Mouse (Mus musculus) A20 (cell line): Measurements from ENCODE around the gene Gm42372.

ENCODE experiments used
- DNase-seq: peaks from one replicate; pipeline ENCODE4 v3.0.0-alpha.2; 2011; ENCODE audit warnings: low read depth, low spot score

Gm42372 gene

DNA sequence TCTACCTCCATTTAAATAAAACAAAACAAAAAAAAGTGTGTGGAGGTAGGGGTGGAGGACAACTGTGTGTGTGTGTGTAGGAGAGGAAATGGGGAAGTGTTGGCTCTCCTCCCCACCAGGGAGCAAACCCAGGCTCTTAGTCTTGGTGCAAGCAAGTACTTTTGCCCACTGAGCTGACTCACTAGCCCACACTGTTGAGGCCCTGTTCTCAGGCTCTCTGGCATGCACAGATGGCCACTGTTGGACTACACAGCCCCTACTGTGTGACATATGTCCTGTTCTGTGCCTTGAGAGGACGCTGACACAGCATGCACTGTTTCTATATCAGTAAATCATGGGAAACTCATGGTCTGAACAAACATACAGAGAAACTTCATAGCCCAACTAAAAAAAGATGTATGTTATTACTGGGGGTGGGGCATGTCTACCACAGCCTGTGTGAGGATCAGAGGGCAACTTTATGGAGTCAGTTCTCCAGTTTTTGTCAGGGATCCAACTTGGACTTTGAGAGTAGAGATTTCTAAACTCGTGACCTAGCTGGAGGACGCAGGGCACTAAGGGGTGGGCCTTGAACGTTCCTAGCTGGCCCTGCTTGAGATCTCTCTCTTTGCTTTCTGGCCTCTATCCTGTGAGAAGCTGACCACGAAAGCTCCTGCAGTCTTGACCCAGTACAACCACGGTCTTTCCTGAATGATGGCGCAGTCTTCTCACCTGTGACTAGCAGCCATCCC, 20.5 kb downstream of the Gm42372 start:
- no peak for DNase-seq

DNA sequence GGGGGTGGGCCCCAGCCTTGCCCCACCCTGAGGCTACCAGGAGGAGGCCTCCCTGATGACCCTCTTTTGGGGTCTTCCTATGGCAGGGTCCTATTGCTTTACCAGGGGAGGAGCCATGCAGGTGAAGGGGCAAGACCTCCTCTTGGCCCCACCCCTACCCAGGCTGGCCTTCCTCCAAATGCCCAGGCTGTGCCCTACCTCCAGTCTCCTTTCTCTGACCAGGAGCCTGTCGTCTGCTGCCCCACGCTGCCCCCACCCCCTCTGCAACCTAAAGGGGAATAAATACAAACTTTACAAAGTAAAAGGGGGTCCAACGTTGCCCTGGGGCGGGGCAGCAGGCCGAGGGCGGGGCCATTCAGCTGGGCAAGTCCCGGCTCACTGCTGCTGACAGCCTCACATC, 21.8 kb downstream of the Gm42372 start:
- DNase-seq, result no peak

DNA sequence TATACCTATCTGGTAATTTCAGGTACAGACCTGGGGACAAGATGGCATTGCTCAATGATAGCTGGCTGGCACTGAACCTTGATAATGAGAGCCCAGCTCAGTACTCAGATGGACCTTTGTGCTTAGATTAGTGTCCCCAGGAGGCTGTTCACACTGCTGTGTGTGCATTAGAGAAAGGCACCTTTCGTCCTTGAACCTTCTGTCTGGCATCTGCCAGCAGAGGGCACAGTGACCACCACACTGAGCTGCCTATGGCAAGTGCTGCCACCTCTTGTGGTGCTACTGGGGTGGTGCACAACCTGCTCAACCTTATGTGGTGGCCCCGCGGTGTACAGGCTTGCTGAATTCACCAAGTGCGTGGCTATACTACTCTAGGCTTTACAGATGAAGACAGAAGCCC, 24.4 kb downstream of the Gm42372 start:
- peak; percentile 56 for DNase-seq

DNA sequence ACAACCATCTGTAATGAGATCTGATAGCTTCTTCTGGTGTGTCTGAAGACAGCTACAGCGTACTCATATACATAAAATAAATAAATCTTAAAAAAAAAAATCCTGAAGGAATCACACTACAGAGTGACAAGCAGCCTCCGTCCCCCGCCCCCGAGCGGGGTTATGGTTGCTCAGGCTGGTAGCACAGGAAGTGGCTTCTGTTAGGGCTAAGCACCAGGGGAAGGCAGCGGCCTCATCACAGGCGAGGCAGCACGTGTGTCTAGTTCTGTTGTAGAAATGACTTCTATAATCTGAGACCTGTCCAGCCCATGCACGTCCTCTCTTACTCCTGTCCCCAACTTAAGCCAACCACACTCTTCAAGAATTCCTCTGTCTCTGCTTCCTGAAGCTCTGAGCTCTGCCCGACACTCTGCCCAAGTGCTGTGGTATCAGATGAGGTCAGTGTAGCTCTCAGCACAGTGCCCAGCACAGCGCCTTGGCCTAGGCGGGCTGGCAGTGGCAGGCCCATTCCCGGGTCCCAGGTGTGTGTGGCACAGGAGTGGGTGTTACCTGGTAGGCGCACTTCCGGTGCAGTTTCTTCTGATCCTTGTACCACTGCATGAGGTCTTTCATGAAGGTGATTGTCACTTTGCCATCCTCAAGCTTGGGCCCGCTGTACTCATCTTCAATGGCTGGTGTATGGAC, 26.6 kb downstream of the Gm42372 start:
- no peak for DNase-seq

DNA sequence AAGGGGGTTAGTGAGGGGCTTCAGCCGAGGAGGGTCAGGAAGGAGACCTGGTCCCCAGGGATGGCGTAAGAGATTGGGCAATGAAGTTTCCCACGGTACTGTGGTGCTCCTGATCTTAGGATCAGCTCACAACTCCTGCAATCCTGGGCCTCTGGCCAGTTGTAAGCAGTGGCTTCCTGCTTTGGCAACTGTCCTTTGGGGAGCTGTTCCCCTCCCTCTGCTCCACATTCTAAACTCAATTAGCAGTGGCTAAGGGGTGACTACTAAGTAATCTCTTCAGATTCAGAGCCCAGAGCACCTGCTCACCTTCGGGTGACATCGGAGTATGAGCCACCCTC, 27.1 kb downstream of the Gm42372 start:
- DNase-seq, result no peak

DNA sequence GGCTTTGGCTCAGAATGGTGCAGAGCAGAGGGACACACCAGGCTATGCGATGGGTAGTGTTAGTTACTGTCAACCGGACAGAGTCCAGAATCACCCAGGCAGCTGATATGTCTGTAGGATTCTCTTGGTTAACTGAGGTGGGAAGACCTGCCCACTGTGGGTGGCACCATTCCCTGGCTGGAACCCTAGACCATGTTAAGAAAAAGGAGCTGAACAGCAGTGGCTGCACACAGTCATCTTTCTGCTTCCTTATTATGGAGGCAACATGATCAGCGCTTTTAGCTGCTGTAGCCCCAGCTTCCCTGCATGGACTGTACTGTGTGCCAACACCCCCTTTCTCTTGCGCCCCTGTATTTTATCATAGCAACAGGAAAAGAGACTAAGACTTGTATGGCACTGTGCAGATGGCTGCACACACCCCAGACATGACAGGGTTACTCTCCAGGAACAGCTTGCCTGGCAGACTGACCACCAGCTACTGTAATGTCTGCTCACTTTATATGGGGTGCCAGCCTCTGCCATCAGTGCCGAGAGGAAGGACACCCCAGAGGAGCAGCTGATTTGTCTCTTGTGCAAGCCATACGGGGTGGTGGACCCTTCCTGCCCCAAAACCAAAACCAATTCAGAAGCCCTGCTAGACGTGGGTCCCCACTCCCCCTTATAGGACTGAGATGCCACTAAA, 29.2 kb downstream of the Gm42372 start:
- DNase-seq, result no peak

DNA sequence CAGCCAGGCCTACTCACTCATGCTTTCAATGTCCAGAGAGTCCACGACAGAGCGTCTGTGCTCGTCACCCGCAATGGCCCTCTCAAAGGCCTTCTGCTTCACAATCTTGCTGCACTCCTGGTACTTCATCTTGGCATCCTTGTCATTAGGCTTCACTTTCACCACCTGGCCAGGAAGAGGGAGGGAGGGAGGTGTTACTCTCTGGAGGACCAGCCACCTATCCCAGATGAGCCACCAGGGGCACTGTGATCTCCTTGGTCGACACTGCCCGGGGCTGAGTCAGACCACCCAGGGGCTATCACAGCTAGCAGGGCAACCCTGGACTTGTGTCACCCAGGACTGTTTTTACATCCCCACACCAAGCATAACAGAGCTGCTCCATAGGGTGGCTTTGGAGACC, 32.5 kb downstream of the Gm42372 start:
- no peak for DNase-seq

DNA sequence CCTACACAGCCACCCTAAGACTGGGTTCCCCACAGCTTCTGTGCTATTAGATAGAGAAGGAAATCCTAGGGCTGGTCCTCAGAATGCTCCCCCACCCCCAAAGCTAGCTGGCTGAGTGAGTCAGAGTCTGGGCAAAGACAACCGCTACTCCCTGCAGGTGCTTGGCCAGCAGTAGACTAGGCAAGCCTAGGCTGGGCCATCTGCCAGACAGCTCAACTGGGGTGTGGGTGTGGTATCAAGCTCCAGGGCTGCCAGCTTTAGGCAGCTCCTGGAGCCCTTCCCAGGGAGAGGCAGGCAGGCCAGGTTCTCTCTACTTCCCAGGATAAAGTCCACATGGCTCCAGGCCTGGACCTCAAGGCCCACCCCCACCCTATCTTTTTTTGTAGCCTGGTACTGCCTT, 34.1 kb downstream of the Gm42372 start:
- DNase-seq, result no peak

DNA sequence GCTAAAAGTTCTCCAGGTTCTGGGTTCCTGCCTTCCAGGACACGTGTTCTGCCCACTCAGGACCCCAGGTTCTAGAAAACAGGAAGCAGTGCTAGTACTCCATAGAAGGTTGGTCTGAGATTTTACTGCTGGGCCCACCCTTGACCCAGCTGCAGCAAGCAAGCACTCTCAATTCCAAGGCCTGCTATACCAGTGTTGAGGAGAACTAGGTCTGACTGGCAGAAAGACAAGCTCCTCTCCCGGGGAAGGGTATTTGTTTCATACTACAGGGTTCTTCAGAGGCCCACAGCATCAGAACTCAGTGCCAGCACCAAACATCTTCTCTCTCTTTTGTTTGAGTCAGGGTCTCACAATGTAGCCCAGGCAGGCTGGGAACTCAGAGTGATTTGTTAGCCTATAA, 35.0 kb downstream of the Gm42372 start:
- DNase-seq, result no peak

DNA sequence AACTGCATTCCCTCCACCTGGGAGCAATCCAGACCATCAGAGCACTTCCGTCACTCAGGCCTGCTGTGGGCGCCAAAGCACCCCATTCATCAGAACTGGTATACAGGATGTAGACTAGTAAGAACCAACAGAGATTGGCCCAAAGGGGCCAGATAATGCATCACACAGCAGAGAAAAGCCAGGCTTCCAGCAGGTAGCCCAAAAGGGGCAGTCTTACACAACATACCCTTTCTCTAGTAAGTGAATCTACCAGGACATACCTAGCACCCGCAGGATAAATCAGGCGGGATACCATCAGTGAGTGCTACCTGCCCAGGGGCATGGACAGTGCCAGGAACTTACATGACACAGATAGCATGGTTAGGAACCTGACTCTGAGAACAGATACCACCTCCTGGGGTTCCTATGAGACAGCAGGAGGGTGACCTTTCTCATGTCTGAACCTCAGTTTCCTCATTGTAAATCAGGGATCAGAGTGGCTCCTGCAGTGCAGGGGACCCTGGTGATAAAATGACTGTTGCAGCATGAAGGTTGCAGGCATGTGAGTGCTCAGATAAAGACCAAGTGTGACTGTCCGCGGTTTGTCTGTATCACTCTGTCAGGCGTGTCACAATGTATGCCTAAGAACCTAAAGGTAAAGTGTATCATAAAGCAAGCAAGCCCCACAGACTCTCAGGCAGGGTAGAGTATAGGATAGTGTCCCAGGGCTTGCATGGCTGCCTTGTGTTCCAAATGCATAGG, 36.7 kb downstream of the Gm42372 start:
- no peak for DNase-seq

DNA sequence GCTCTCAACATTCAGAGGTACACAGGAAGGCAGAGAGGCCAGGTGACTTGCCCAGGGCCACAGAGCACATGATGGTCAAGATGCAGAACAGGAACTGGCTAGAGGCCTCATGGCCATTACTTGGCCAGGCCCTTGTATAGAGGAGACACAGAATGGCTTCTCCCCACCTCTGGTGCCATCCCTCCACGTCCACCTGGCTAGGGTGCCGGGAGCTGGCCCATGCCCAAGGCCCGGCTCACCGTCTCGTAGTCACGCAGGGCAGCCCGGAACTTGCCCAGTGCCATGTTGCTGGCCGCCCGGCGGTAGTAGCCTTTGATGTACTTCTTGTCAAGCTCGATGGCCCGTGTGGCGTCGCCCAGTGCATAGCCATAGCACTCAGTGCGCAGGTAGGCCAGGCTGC, 39.3 kb downstream of the Gm42372 start:
- no peak for DNase-seq

DNA sequence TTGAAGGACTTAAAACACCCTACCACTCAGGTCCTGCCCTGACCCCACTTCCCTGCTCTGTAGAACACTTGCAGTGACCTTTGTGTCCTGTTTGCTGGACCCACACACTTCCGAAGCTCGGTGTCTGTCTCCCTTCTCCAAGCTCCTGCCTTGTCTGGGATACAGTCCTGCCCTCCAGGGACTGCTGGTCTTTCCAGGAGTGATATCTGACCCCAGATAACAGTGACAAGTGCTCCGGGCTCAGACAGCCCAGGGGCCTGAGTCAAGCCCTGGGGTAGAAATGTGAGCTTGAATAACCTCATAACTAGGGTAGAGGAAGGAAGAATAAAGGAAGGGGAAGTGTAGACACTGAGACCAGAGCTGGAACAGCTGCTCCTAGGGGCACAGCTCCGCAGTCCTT, 40.8 kb downstream of the Gm42372 start:
- DNase-seq, result no peak

DNA sequence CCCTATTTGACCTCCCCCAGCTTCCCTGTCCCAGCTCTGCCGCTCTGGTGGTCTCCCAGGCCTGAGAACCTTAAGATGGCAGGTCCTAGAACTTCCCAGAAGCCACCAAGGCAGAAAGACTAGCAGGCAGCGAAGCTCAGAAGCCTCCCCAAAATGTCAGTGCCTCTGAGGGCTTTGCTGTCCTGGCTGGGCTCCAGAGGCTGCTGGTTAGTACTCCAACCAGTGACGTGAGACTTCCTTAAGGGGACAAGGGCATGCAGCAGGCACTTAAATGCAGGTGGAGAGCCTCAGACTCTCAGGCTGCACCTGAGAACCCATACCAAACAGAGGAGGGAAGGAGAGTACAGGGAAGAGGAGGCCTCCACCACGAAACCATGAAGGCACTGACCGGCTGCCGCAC, 41.3 kb downstream of the Gm42372 start:
- peak; percentile 26 for DNase-seq

DNA sequence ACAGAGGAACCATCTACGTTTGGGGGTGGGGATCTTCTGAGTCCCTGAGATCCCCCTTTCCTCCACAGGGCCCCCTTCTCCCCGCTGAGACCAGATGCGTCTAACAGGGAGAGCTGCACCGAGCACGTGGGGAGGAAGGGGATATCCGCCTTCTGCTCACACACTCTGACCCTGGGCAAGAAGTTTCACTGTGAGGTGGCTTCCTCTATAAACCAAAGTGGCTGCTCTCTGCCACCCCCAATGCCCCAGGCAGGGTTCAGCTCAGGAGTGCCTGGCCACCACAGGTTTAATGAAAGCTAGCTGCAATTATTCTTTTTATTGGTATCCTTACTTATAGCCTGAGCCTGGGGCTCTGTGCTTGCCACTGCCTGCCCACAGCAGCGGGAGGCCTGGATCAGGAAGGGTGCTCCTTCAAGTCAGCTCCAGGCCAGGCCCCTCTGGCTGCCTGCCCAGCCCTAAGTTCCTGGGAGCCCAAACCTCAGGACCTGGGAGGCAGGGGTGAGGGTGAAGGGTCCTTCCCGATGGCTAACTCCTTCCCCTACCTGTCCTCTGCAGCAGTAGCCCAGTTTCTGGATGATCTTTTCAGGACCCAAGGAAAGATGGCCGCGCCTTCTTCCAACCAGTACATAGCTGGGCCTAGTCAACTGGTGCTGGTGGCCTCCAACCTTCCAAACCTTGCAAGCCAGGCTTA, 42.1 kb downstream of the Gm42372 start:
- peak; percentile 87 for DNase-seq

DNA sequence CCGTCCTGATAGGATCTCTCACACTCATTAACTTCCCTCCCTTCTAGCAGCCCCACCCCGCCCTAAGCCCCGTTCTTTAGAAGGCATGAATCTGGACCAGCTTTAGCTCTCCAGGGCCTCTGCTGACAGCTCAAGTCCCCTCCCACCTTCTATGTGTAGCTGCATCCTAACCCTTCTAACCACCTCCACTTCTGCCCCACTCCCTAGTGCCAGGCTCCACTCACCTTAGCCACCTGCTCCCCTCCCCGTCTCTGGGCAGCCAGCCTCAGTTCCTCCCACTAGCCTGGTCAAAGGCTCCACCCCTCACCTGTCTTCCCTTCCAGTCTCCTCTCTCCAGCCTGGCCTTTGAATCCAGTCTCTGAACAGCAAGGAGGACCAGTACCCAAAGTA, 42.6 kb downstream of the Gm42372 start:
- peak; percentile 66 for DNase-seq

DNA sequence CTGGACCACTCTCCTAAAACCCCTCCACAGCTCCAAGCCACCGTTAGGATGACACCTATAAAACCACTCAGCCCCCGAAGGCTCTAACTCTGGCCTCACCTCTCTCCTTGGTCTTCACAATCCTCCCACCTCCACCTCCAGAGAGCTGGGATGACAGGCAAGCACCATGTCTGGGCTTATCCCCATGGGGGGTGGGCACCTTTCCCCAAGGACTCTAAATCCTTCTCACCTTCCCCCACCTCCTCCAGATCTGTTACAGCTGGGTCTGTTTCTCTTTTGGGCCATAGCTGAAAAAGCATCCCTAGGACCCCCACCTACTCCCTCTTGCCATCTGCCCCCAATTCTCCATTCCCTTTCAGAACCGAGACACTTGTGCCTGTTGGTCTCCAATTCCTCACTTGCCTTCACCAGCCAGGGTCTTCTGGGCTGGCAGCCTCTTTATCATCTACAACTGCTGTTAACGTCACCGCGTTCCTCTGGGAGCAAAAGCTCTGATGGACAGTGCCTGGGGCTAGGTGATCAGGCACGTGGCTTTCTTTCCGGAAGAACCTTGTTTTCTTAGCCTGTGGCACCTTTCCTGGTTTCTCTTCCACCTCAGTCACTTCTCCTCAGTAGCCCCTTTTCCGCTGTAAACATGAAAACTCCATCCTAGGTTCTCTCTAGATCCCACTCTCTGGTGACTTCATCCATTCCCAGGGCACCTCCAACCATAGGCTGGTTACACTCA, 43.2 kb downstream of the Gm42372 start:
- peak; percentile 32 for DNase-seq

DNA sequence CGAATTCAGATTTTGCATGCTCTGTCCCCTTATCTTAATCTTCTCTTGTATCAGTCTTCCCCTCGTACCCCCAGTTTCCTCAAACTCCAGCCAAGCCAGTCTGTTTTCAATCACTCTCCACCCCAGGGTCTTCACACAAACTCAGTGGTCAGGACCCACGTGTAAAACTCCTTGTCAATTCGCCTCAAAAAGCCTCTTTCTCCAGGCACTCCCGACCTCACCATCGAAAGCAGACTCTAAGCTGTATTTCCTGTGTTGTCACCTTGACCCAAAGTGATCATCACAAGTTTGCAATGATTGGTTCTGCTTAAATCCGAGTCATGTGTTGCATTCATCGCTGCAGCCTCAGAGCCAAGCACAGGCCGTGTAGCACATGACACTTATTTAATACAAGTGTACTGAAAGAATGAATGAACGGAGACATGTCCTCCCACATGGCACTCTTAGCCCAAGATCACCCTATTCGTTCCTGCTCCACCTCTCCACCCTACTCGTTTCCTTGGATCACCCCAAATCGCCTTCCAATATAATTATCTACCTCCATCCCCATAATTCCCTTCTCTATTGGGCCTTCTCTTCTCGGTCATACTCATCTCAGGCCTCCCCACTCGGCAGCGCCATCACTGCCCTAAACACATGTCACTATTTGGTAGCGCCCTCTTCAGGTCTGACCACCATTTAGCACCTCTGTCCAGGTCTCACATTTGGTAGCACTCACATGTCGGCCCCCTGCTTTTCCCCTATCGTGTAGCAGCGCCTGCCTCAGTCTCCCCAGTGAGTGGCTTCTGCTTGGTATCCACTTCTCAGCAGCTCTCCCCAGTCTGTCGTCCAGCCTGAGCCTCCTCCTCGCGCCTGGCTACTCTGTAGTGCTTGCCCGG, 44.1 kb downstream of the Gm42372 start:
- DNase-seq, result peak; percentile 94

DNA sequence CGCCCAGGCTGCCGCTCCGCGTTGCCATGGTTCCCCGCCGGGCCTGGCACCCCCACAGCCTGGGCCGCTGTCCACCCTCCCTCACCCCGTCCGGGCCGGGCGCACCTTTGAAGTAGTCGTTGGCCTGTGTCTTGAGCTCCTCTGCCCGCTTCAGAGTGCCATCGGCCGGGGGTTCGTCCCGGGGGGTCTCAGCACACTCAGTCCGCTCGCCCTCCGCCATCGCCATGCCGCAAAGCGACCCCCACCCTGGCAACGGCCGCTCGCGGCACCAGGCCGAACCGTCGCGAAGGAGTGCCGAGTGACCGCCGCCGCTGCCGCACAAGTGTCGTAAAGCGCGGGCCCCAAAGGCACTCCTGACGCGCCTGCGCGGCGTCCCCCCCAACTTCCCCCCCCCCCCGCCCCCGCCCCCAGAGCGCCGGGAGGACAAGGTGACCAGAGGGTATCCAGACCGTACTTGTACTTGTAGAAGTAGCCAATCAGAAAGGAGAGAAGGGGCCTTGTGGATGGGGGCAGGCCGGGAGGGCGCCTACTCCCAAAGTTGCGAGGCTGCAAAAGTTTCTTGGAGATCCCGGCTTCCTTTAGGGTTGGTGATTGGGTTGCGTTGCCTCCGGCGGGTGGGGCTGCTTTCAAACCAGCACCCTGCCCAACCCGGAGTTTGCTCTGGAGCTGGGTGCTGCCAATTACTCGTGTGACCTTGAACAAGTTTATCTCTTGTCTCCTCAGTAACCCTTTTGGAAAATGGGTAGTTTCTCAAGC, 44.9 kb downstream of the Gm42372 start, which contains the start of gene Ppp5c:
Ppp5c (minus strand) TSS at position 337 of the 756 bp plus-strand sequence.
- peak; percentile 95 for DNase-seq

DNA sequence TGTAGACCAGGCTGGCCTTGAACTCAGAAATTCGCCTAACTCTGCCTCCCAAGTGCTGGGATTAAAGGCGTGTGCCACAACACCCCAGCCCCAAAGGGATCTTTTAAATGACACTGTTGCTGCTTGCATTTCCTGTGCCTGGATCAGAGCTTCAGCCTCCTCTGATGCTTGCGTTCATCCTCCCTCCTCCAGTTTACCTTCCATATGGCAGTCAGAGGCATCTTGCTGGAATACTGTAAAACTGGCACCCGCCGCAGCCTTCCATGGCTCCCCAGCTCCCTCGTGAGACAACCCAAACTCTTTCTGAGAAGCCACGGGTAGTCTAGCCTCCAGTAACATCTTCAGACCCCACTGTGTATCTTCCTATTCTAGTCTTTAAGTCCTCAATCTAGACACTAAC, 46.0 kb downstream of the Gm42372 start:
- no peak for DNase-seq
